Mouse (Mus musculus) heart, embryonic 10.5 days (tissue): ENCODE data around the gene Marveld1. TPM values are rescaled to one million over a fixed set of nuclear protein-coding genes. Genes with fewer than 3 reads are reported as not detected.

Experiments used
- DNase-seq: peaks from one replicate; pipeline ENCODE4 v3.0.0-alpha.2; 2017; ENCODE audit warnings: low spot score
- H3K27ac ChIP-seq: fragments of 300-500 bp; sonication (generic); 2 replicates; pipeline ENCODE4 v1.5.1; 2016; ENCODE audit warnings: mild to moderate bottlenecking
- H3K27me3 ChIP-seq: fragments of 300-500 bp; sonication (generic); 2 replicates; pipeline ENCODE4 v1.6.1; 2016; ENCODE audit warnings: mild to moderate bottlenecking; ENCODE audit not compliant: poor library complexity, insufficient read depth, severe bottlenecking
- H3K36me3 ChIP-seq: fragments of 300-500 bp; sonication (generic); 2 replicates; pipeline ENCODE4 v1.6.1; 2016; ENCODE audit warnings: mild to moderate bottlenecking, moderate library complexity
- H3K4me1 ChIP-seq: fragments of 300-500 bp; sonication (generic); 2 replicates; pipeline ENCODE4 v1.6.1; 2016; ENCODE audit warnings: mild to moderate bottlenecking
- H3K4me3 ChIP-seq: fragments of 300-500 bp; sonication (generic); 2 replicates; pipeline ENCODE4 v1.5.1; 2016; ENCODE audit warnings: mild to moderate bottlenecking, moderate library complexity
- H3K9me3 ChIP-seq: fragments of 300-500 bp; sonication (generic); 2 replicates; pipeline ENCODE4 v1.6.1; 2016; ENCODE audit warnings: mild to moderate bottlenecking, moderate library complexity
- WGBS: fragments of 180-500 bp; shearing (Covaris S2); methylation state at CpG from one replicate; pipeline ENCODE4 v1.1.7; 2016; 5-methylcytosine and 5-hydroxymethylcytosine counted together
- polyA plus RNA-seq: library from polyadenylated mRNA; unstranded; fragments of >200 nt; fragmentation: Nextera tagmentation; extraction: Ambion mirVana; gene quantifications from 2 replicates; pipeline ENCODE4 v1.2.1, GENCODE M21; 2016

Gene Marveld1
- polyA plus RNA-seq, 1 experiment from 2014 or later: 6.5 TPM

- Histone ChIP-seq H3K27me3 (no peaks in the 10 kb centered on the region), H3K4me1 (peaks cover 34% of the 10 kb centered on the region), H3K36me3 (peaks cover 8% of the 10 kb centered on the region), H3K27ac (peak within 1 kb of the TSS; percentile 91), H3K4me3 (peak within 1 kb of the TSS; percentile 78), H3K9me3 (no peaks in the 10 kb centered on the region)
- peak; percentile 99 for DNase-seq
- WGBS: under 1% methylated on average over 54 of the region's 54 CpGs
Measured at GRCm38 (mm10) chr19:42128787-42129508, 18.3 kb upstream of the Marveld1 start, which contains the start of gene Avpi1. Gene Avpi1 (minus strand): TSS chr19:42129059.

GRCm38 (mm10) chr19:42129509-42130293, 17.5 kb upstream of the Marveld1 start:
- Histone ChIP-seq H3K4me3 (peak overlapping the region; percentile 78), H3K27ac (peak overlapping the region; percentile 91), H3K36me3 (peaks cover 2% of the 10 kb centered on the region; the same call in 1 of the 2 replicates), H3K9me3 (no peaks in the 10 kb centered on the region), H3K27me3 (no peaks in the 10 kb centered on the region), H3K4me1 (peaks cover 34% of the 10 kb centered on the region)
- no peak for DNase-seq
- WGBS: 32% methylated on average over 14 of the region's 14 CpGs

DNA sequence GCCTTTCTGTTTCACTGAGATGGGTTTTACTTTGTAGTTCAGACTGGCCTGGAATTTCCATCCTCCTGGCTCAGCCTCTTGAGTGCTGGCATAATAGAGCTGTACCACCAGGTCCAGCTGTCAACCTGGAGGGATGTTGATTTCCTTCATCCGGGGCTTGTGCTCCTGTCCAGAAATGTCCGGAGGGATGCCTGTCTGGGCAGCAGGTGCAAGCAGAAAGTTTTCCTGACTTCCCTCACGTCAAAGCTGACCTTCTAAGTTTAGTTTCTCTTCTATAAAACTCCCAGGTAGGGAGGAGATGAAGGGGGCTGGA, 16.9 kb upstream of the Marveld1 start:
- WGBS: 74% methylated on average over 3 of the region's 3 CpGs
- DNase-seq: no peak

GRCm38 (mm10) chr19:42131101-42131500, 16.1 kb upstream of the Marveld1 start:
- no peaks in the 10 kb centered on the region for H3K27me3 ChIP-seq
- no peaks in the 10 kb centered on the region for H3K36me3 ChIP-seq
- no peak overlapping the region for H3K27ac ChIP-seq
- no peak overlapping the region for H3K4me3 ChIP-seq
- WGBS: 76% methylated on average over 5 of the region's 5 CpGs
- no peak for DNase-seq
- no peaks in the 10 kb centered on the region for H3K9me3 ChIP-seq
- H3K4me1 ChIP-seq: peaks cover 28% of the 10 kb centered on the region

More for the DNA sequence above, 16.9 kb upstream of the Marveld1 start:
- peak overlapping the region; percentile 91; the same call in 1 of the 2 replicates for H3K27ac ChIP-seq
- H3K27me3 ChIP-seq: no peaks in the 10 kb centered on the region
- H3K4me1 ChIP-seq: peaks cover 34% of the 10 kb centered on the region
- no peaks in the 10 kb centered on the region for H3K9me3 ChIP-seq
- H3K36me3 ChIP-seq: no peaks in the 10 kb centered on the region
- H3K4me3 ChIP-seq: no peak overlapping the region

DNA sequence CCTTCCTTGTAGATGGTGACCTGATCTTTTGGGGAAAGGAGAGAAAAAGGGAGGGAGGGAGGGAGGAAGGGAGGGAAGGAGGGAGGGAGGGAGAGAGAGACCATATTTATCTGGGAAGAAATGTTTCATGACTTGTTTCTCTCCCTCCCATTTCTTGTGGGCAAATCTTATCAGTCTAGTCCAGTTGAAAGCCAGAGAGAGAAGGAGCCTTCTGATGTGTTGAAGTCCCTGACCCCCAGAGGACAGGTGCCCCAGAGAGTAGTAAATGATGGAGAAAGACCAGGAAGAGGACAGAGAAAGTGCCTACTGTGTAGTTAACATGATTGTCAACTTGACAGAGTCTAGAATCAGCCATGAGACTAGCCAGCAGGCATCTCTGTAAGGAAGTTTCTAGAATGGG, 12.1 kb upstream of the Marveld1 start:
- H3K36me3 ChIP-seq: no peaks in the 10 kb centered on the region
- no peak for DNase-seq
- no peaks in the 10 kb centered on the region for H3K27me3 ChIP-seq
- H3K4me3 ChIP-seq: no peak overlapping the region
- H3K9me3 ChIP-seq: no peaks in the 10 kb centered on the region
- peaks cover 4% of the 10 kb centered on the region; the same call in 1 of the 2 replicates for H3K4me1 ChIP-seq
- H3K27ac ChIP-seq: no peak overlapping the region

GRCm38 (mm10) chr19:42136126-42136525, 11.1 kb upstream of the Marveld1 start:
- H3K9me3 ChIP-seq: no peaks in the 10 kb centered on the region
- DNase-seq: no peak

DNA sequence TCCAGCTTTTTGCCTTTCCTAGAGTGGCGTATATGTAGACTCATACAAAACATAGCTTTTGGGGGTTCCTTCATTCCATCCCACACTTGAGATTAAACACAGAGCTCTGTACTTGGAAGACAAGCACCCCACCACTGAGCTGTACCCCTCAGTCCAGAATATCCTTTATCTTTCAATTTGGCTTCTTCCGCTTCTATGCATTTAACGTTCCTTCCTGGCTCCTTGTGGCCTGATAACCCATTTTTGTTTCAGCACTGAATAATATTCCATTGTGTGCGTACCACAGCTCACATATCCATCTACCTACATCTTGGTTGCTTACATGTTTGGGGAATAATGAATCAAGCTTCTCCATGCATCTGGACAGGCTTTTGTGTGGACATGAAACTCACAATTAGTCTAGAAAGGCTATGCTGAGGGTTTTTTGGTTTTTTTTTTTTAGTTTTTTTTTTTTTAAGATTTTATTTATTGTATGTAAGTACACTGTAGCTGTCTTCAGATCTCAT, 10.0 kb upstream of the Marveld1 start:
- H3K36me3 ChIP-seq: no peaks in the 10 kb centered on the region
- H3K4me3 ChIP-seq: no peak overlapping the region
- WGBS: 87% methylated on average over 4 of the region's 4 CpGs
- no peaks in the 10 kb centered on the region for H3K4me1 ChIP-seq
- no peaks in the 10 kb centered on the region for H3K27me3 ChIP-seq
- DNase-seq: no peak
- H3K27ac ChIP-seq: no peak overlapping the region
- no peaks in the 10 kb centered on the region for H3K9me3 ChIP-seq

More at GRCm38 (mm10) chr19:42136126-42136525, 11.1 kb upstream of the Marveld1 start:
- H3K36me3 ChIP-seq: no peaks in the 10 kb centered on the region
- 39% methylated on average over 5 of the region's 5 CpGs for WGBS
- H3K4me1 ChIP-seq: no peaks in the 10 kb centered on the region
- no peak overlapping the region for H3K4me3 ChIP-seq
- no peak overlapping the region for H3K27ac ChIP-seq
- no peaks in the 10 kb centered on the region for H3K27me3 ChIP-seq

GRCm38 (mm10) chr19:42138517-42139285, 8.5 kb upstream of the Marveld1 start:
- Histone ChIP-seq H3K27me3 (no peaks in the 10 kb centered on the region), H3K9me3 (no peaks in the 10 kb centered on the region), H3K4me1 (no peaks in the 10 kb centered on the region), H3K4me3 (no peak overlapping the region), H3K27ac (no peak overlapping the region), H3K36me3 (no peaks in the 10 kb centered on the region)
- no peak for DNase-seq
- WGBS: 84% methylated on average over 15 of the region's 15 CpGs

GRCm38 (mm10) chr19:42139724-42140517, 7.3 kb upstream of the Marveld1 start:
- no peak overlapping the region for H3K27ac ChIP-seq
- H3K36me3 ChIP-seq: no peaks in the 10 kb centered on the region
- 77% methylated on average over 5 of the region's 5 CpGs for WGBS
- no peaks in the 10 kb centered on the region for H3K4me1 ChIP-seq
- H3K27me3 ChIP-seq: no peaks in the 10 kb centered on the region
- no peak for DNase-seq
- no peak overlapping the region for H3K4me3 ChIP-seq
- no peaks in the 10 kb centered on the region for H3K9me3 ChIP-seq

GRCm38 (mm10) chr19:42141998-42142397, 5.2 kb upstream of the Marveld1 start:
- WGBS: 62% methylated on average over 3 of the region's 3 CpGs
- DNase-seq: no peak
- Histone ChIP-seq H3K27me3 (peaks cover 4% of the 10 kb centered on the region; the same call in 1 of the 2 replicates), H3K27ac (no peak overlapping the region), H3K4me3 (no peak overlapping the region), H3K4me1 (peaks cover 2% of the 10 kb centered on the region; the same call in 1 of the 2 replicates), H3K36me3 (no peaks in the 10 kb centered on the region), H3K9me3 (no peaks in the 10 kb centered on the region)

DNA sequence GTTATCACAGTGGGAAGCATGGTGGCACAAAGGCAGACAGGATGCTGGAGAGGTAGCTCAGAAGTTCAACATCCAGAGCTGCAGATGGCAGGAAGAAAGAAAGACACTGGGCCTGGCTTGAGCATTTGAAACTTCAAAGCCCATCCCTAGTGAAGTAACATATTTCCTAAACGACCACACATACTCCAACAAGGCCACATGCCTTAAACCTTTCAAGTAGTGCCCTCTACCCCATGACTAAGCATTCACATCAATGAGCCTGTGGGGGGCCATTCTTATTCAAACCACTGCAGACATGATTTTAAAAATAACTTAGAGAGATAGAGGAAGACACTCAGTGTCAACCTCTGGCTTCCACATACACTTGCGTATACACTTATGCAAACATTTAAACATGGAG, 4.4 kb upstream of the Marveld1 start:
- DNase-seq: no peak
- whole genome bisulfite sequencing: 85% methylated on average over 2 of the region's 2 CpGs
- H3K27me3 ChIP-seq: peaks cover 4% of the 10 kb centered on the region; the same call in 1 of the 2 replicates
- H3K27ac ChIP-seq: no peak overlapping the region
- H3K4me3 ChIP-seq: no peak overlapping the region
- H3K36me3 ChIP-seq: no peaks in the 10 kb centered on the region
- H3K9me3 ChIP-seq: no peaks in the 10 kb centered on the region
- H3K4me1 ChIP-seq: peaks cover 6% of the 10 kb centered on the region

GRCm38 (mm10) chr19:42144067-42144466, 3.1 kb upstream of the Marveld1 start:
- peaks cover 4% of the 10 kb centered on the region; the same call in 1 of the 2 replicates for H3K27me3 ChIP-seq
- peaks cover 19% of the 10 kb centered on the region for H3K4me1 ChIP-seq
- no peak for DNase-seq
- no peaks in the 10 kb centered on the region for H3K36me3 ChIP-seq
- 42% methylated on average over 6 of the region's 6 CpGs for WGBS
- no peak overlapping the region for H3K4me3 ChIP-seq
- H3K27ac ChIP-seq: no peak overlapping the region
- H3K9me3 ChIP-seq: no peaks in the 10 kb centered on the region
